Mouse (Mus musculus): ENCODE measurements around the gene Ppie. TPM values are rescaled to one million over a fixed set of nuclear protein-coding genes. Genes with fewer than 3 reads are reported as not detected.
A peak's percentile ranks its signal among the peaks of the same experiment; 100 is the strongest.

Gene Ppie
- polyA plus RNA-seq, 1 experiment from 2014 or later = 41.2 TPM

- H3K4me2 ChIP-seq (replicated peaks; ENCODE audit: low read depth, low read length) = no peak overlapping the region
- no peak overlapping the region for H3K4me3 ChIP-seq (ENCODE audit: low read depth, low read length)
- peak; percentile 82 for DNase-seq (ENCODE audit: low spot score)
- H3K27me3 ChIP-seq (replicated peaks; ENCODE audit: insufficient read depth, low read length) = no peaks in the 10 kb centered on the region
- peak; percentile 44; the same call in 1 of the 2 replicates for ATAC-seq
- no peaks in the 10 kb centered on the region for H3K9me3 ChIP-seq (ENCODE audit: low read length)
- H3K9ac ChIP-seq (replicated peaks; ENCODE audit: low read depth) = no peak overlapping the region
- no peak overlapping the region for H3K27ac ChIP-seq (ENCODE audit: low read length)
- no peaks in the 10 kb centered on the region for H3K4me1 ChIP-seq (ENCODE audit: insufficient read depth, low read depth, low read length)
- WGBS = 72% methylated on average over 20 of the region's 20 CpGs
- no peak for TF ChIP-seq EP300 (IDR thresholded peaks at IDR 0.05)
- peak; percentile 89 for TF ChIP-seq CTCF (IDR thresholded peaks at IDR 0.05)
- H3K36me3 ChIP-seq (ENCODE audit: insufficient read depth, low read length) = no peaks in the 10 kb centered on the region
Observed at GRCm38 (mm10) chr4:123082283-123083163, 57.2 kb downstream of the Ppie start.

- no peak overlapping the region for H3K9ac ChIP-seq (replicated peaks; ENCODE audit: low read depth)
- H3K27ac ChIP-seq (ENCODE audit: low read length) = no peak overlapping the region
- 23% methylated on average over 13 of the region's 13 CpGs for WGBS
- peak; percentile 44 for DNase-seq (ENCODE audit: low spot score)
- H3K9me3 ChIP-seq (ENCODE audit: low read length) = no peaks in the 10 kb centered on the region
- H3K4me2 ChIP-seq (replicated peaks; ENCODE audit: low read depth, low read length) = no peak overlapping the region
- ATAC-seq = peak; percentile 23; the same call in 1 of the 2 replicates
- H3K4me1 ChIP-seq (ENCODE audit: insufficient read depth, low read depth, low read length) = no peaks in the 10 kb centered on the region
- no peaks in the 10 kb centered on the region for H3K27me3 ChIP-seq (replicated peaks; ENCODE audit: insufficient read depth, low read length)
- H3K4me3 ChIP-seq (ENCODE audit: low read depth, low read length) = no peak overlapping the region
- H3K36me3 ChIP-seq (ENCODE audit: insufficient read depth, low read length) = no peaks in the 10 kb centered on the region
- TF ChIP-seq CTCF (IDR thresholded peaks at IDR 0.05) = no peak
Observed at GRCm38 (mm10) chr4:123080791-123081190, 59.0 kb downstream of the Ppie start.

DNA sequence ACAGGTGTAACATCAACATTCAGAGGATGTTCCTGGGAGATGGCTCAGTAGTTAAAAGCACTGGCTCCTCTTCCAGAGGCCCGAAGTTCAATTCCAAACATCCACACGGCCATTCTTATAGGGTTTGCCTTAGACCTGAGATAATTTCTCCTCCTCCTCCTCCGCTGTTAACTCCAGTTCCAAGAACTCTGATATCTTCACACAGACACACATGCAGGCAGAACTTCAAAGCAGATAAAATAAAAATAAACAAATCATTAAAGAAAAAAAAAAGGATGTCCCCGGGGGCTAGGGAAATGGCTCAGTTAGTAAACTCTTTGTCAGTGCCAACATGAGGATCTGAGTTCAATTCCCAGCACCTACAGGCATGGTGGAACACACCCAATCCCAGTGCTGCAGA lies 61.5 kb downstream of the Ppie start:
- Histone ChIP-seq H3K9ac (replicated peaks; ENCODE audit: low read depth) (no peak overlapping the region), H3K4me2 (replicated peaks; ENCODE audit: low read depth, low read length) (no peak overlapping the region), H3K4me1 (ENCODE audit: insufficient read depth, low read depth, low read length) (no peaks in the 10 kb centered on the region), H3K9me3 (ENCODE audit: low read length) (no peaks in the 10 kb centered on the region), H3K4me3 (ENCODE audit: low read depth, low read length) (no peak overlapping the region), H3K36me3 (ENCODE audit: insufficient read depth, low read length) (no peaks in the 10 kb centered on the region), H3K27ac (ENCODE audit: low read length) (no peak overlapping the region), H3K27me3 (replicated peaks; ENCODE audit: insufficient read depth, low read length) (no peaks in the 10 kb centered on the region)
- 49% methylated on average over 4 of the region's 4 CpGs for WGBS
- ATAC-seq (no peak), DNase-seq (ENCODE audit: low spot score) (no peak)
- TF ChIP-seq EP300 (IDR thresholded peaks at IDR 0.05) = no peak
- TF ChIP-seq CTCF (IDR thresholded peaks at IDR 0.05) = no peak

Other genes with a start within 250 kb of the Ppie start
- gene Mfsd2a, start 178.8 kb downstream of the Ppie start, polyA plus RNA-seq (2015; fragmentation: Nextera tagmentation; extraction: Ambion mirVana) = 0.38 and 1.2 TPM in 2 replicates
- gene Mycl, start 144.3 kb downstream of the Ppie start, polyA plus RNA-seq (2015; fragmentation: Nextera tagmentation; extraction: Ambion mirVana) = 6.0 and 8.1 TPM in 2 replicates
- gene Trit1, start 123.4 kb downstream of the Ppie start, polyA plus RNA-seq (2015; fragmentation: Nextera tagmentation; extraction: Ambion mirVana) = 10.7 and 11.1 TPM in 2 replicates
- gene Bmp8b, start 34.8 kb downstream of the Ppie start, polyA plus RNA-seq (2015; fragmentation: Nextera tagmentation; extraction: Ambion mirVana) = 0.57 and 0.84 TPM in 2 replicates
- gene Oxct2b, start 23.7 kb downstream of the Ppie start, polyA plus RNA-seq (2015; fragmentation: Nextera tagmentation; extraction: Ambion mirVana) = not detected in 2 replicates
- 0.20 and 0.51 TPM in 2 replicates for gene Hpcal4, start 43.3 kb upstream of the Ppie start, polyA plus RNA-seq (2015; fragmentation: Nextera tagmentation; extraction: Ambion mirVana)
- 0.10 TPM in 1 of 2 replicates, not detected in the other for gene Nt5c1a, start 61.6 kb upstream of the Ppie start, polyA plus RNA-seq (2015; fragmentation: Nextera tagmentation; extraction: Ambion mirVana)
- 20.3 and 23.6 TPM in 2 replicates for gene Heyl, start 93.6 kb upstream of the Ppie start, polyA plus RNA-seq (2015; fragmentation: Nextera tagmentation; extraction: Ambion mirVana)
- gene Pabpc4, start 122.4 kb upstream of the Ppie start, polyA plus RNA-seq (2015; fragmentation: Nextera tagmentation; extraction: Ambion mirVana) = 10.8 and 11.4 TPM in 2 replicates
- gene Oxct2a, start 183.7 kb upstream of the Ppie start, polyA plus RNA-seq (2015; fragmentation: Nextera tagmentation; extraction: Ambion mirVana) = not detected in 2 replicates
- 0.44 and 0.61 TPM in 2 replicates for gene Bmp8a, start 203.3 kb upstream of the Ppie start, polyA plus RNA-seq (2015; fragmentation: Nextera tagmentation; extraction: Ambion mirVana)

Data from lung, postnatal 0 days (tissue).